Mouse (Mus musculus) C2C12 (cell line): ENCODE measurements around the gene Fhit. TPM values are rescaled to one million over a fixed set of nuclear protein-coding genes. Genes with fewer than 3 reads are reported as not detected.

Source experiments
- H3K27me3 ChIP-seq: one replicate; pipeline ENCODE4 v1.6.1; 2011; ENCODE audit not compliant: control insufficient read depth, insufficient read depth, insufficient read length
- H3K36me3 ChIP-seq: one replicate; pipeline ENCODE4 v1.6.1; 2011; ENCODE audit not compliant: control insufficient read depth, insufficient read depth
- H3K4me3 ChIP-seq: one replicate; pipeline ENCODE4 v1.5.1; 2011; ENCODE audit warnings: mild to moderate bottlenecking, control low read depth; ENCODE audit not compliant: poor library complexity, insufficient read depth, severe bottlenecking
- H3K79me2 ChIP-seq: one replicate; pipeline ENCODE4 v1.6.1; 2011; ENCODE audit not compliant: control insufficient read depth, insufficient read depth
- H3K79me3 ChIP-seq: one replicate; pipeline ENCODE4 v1.6.1; 2011; ENCODE audit warnings: low read depth, control low read depth
- H3ac ChIP-seq: one replicate; pipeline ENCODE3; 2011; ENCODE audit warnings: low read depth; ENCODE audit not compliant: control insufficient read depth, insufficient read length
- CEBPB ChIP-seq: IDR thresholded peaks from one replicate; pipeline ENCODE4 v1.6.1; 2011; ENCODE audit warnings: low read depth, mild to moderate bottlenecking, control low read depth, moderate library complexity
- CTCF ChIP-seq: IDR thresholded peaks from one replicate; pipeline ENCODE4 v1.5.1; 2011; ENCODE audit not compliant: control insufficient read depth, insufficient read depth, insufficient read length
- FOSL1 ChIP-seq: IDR thresholded peaks from one replicate; pipeline ENCODE4 v1.8.0; 2011; ENCODE audit warnings: mild to moderate bottlenecking, low read length; ENCODE audit not compliant: poor library complexity, insufficient read depth, severe bottlenecking
- MAX ChIP-seq: IDR thresholded peaks from one replicate; pipeline ENCODE4 v1.6.1; 2011; ENCODE audit warnings: mild to moderate bottlenecking, control low read depth
- MYOD1 ChIP-seq: IDR thresholded peaks from one replicate; pipeline ENCODE4 v1.6.1; 2011; ENCODE audit warnings: low read depth; ENCODE audit not compliant: control insufficient read depth, insufficient read length
- MYOG ChIP-seq: IDR thresholded peaks from one replicate; pipeline ENCODE4 v1.6.1; 2011; ENCODE audit not compliant: control insufficient read depth, insufficient read length; ENCODE audit errors: extremely low read depth
- USF1 ChIP-seq: IDR thresholded peaks from one replicate; pipeline ENCODE4 v1.6.1; 2011; ENCODE audit warnings: low read depth, mild to moderate bottlenecking, control low read depth, moderate library complexity
- polyA plus RNA-seq: library from polyadenylated mRNA; unstranded; fragments of >200 nt; fragmentation: generic; extraction: Trizol; gene quantifications from one replicate; pipeline ENCODE4 v1.2.1, GENCODE M21; 2012; ENCODE audit warnings: missing spikeins

The Fhit gene
- polyA plus RNA-seq, 1 experiment = not detected

GRCm38 (mm10) chr14:9509678-9510077, 1652.2 kb downstream of the Fhit start:
- no peaks in the 10 kb centered on the region for H3K79me3 ChIP-seq
- no peaks in the 10 kb centered on the region for H3K36me3 ChIP-seq
- H3ac ChIP-seq = no peak overlapping the region
- no peaks in the 10 kb centered on the region for H3K79me2 ChIP-seq
- H3K27me3 ChIP-seq = no peaks in the 10 kb centered on the region
- H3K4me3 ChIP-seq = no peak overlapping the region
- no peak for TF ChIP-seq MYOG
- TF ChIP-seq FOSL1 = no peak
- no peak for TF ChIP-seq CEBPB
- no peak for TF ChIP-seq MAX
- TF ChIP-seq MYOD1 = no peak
- no peak for TF ChIP-seq USF1
- TF ChIP-seq CTCF = no peak

Other genes with a start within 250 kb of the Fhit start
- gene Gm3839, start 194.7 kb upstream of the Fhit start, polyA plus RNA-seq = 0.56 TPM